Mouse (Mus musculus) kidney, postnatal 10 days (tissue): ENCODE results near the gene Cpd.
A peak's percentile ranks its signal among the peaks of the same experiment; 100 is the strongest.

Experiments used
- DNase-seq: peaks from one replicate; pipeline ENCODE4 v3.0.0; 2021; ENCODE audit warnings: mixed read lengths

Gene Cpd

DNA sequence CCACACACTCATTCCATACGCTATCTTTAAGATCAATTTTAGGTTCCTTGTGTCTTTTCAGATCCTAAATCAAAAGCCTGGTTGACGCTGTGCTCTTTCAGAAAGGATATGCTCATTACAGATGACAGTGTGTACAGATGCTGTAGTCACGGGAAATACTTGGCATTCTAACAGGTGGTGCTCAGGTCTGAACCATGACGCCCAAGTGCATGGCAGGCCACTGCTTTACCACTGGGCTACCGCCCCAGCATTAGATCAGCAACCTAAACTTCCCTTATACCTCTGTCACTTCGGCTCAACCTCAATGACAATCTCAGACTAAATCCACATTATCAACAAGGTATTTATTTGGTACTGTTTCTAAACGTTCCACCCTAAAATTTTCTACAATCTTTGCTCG, 71.3 kb downstream of the Cpd start:
- no peak for DNase-seq

DNA sequence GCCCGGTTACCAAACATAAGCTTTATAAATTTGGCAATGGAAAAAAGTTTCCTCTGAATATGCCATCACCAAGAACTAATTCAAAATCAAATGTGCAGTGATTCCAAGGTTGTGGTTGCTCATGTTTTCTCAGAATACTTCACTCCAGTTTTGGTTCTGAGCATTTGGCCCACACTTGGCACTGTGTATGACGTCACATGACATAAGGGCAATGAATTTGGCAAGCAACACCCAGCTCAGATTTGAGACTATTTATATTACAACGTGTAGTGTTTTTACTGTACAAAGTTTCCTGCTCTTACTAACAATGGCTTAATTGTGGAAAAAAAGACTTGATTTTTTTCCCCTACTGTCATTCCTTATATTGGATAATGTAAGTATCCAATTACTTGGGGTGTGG, 73.0 kb downstream of the Cpd start:
- DNase-seq = no peak

GRCm38 (mm10) chr11:76770566-76770965, 76.3 kb downstream of the Cpd start:
- DNase-seq = no peak

DNA sequence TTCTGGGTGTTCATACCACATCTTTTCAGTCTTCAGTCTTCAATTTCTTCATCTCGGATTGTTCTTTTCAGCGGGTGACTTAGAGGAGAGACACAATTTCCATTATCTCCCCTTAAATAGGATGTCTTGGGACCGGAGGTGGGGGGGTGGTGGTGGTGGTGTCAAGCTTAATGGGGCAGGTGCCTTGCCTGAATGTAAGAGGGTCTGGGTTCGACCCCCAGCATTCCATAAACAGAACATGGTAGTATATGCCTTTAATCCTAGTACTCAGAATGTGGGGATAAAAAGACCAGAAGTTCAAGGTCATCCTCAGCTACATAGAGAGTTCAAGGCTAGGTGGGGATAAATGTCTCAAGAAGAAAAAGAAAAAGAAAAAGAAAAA, 83.1 kb downstream of the Cpd start:
- no peak for DNase-seq

DNA sequence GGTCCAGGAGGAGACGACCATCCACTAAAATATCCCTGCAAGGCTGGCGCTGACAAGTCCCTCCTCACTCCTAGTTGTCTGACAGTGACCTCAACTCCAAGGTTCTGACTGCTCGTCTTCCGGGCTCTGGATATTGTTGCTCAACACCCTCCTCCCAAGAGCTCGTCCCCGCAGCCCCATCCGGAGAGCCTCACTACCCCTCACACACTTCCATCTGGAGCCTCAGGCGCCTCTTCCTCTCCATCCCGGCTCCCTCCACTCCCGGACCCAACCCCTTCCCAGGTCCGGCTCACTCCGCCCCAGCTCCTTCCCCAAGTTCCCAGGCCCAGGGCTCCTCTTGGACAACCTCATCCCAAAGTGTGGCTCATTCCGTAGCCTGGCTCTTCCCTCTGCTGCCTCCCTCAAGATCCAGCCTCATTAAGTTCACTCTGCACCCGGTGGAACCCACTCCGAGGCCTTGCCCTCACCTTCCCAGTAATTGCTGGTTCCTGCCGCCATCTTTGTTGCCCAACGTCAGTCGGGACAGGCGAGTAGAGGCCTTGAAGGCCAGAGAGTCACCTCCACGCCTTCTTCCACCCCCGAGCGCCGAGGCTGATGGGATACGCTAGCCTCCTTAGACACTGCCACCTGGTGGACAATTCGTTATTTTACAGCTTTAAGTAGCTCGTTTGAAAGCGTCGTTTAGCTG, 83.6 kb downstream of the Cpd start, which contains the start of gene Gosr1:
Gosr1 (minus strand) TSS at position 527 of the 688 bp plus-strand sequence.
- peak; percentile 94 for DNase-seq

GRCm38 (mm10) chr11:76752276-76752675, 94.5 kb downstream of the Cpd start:
- no peak for DNase-seq

DNA sequence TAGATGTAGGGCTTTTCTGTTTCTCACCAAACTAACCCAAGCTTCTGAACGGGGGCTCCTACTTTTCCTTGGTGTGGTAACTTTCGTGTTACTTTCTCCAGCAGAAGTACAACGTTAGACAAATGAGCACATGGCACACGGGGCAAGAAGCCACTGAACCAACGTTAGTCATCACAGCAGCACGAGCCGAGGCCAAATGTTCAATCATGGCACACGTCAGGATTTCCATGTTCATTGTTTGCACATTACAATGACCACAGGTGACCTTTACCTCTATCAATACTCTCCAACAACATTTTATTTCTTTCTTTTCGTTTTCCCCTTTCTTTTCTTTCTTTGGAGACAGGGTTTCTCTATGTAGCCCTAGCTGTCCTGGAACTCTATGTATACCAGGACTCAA, 98.0 kb downstream of the Cpd start:
- no peak for DNase-seq

- no peak for DNase-seq
These were observed 100.9 kb downstream of the Cpd start for GRCm38 (mm10) chr11:76745921-76746320.

- DNase-seq = peak; percentile 56
These were observed 102.3 kb downstream of the Cpd start for GRCm38 (mm10) chr11:76744550-76744949.

DNA sequence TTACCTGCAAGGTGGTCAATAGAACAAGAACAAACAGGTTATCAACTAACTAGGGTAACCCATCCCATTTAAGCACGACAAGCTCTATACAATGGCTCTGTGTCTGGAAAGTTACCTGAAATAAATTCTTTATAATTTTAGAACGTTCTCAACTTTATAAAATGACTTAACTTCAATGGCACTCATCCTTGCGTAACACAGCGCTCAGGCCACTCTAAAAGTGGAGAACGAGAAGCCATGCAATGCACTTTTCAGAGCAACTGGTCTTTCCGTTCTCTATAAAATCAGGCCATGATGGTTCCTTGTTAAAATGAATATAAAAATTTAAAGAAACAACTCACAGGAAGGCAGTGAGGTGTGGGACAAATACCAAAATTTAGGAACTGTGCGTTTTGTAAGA, 104.3 kb downstream of the Cpd start:
- no peak for DNase-seq

DNA sequence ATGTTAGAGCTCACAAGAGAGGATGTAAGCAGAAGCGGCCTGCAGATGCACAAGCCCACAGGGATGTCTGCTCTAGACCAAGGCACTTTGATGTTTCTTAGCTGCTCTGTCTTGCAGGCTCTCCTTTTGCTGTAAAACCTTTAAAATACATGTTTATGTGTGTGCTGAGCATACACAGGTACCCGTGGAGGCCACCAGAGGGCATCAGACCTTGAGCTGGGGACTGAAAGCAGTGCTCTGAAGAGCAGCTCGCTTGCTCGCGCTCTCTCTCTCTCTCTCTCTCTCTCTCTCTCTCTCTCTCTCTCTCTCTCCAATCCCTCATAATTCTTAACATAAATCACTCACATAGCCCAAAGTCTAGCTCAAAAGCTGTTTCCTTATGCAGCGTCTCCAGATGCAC, 107.7 kb downstream of the Cpd start:
- peak; percentile 51 for DNase-seq

DNA sequence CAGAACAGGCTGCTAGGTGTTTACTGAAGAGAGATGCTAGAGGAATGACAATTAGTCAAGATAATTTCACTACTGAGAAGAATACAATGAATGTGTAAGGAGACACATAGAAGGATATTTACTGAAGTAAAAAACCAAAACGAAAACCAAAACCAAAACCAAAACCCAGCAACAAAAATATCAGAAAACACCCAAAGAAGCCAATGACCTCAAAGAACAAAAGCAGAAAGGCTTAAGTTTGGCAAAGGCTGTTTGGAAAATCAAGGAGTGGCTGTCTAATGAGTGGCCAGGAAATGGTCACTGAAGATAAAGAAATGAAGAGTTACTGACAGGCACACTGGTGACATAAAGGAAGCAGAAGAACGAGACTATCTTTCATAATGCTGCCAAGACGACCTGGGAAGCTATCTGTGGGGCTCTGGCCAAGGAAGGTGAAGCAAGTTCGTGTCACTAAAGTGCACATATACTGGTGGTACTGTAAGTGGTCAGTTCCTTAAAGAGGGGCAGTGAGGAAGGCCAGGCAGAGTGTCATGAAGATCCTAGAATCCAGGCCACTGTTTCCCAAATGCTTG, 111.0 kb downstream of the Cpd start:
- DNase-seq = no peak

- DNase-seq = no peak
These were observed 112.3 kb downstream of the Cpd start for GRCm38 (mm10) chr11:76734560-76734959.

DNA sequence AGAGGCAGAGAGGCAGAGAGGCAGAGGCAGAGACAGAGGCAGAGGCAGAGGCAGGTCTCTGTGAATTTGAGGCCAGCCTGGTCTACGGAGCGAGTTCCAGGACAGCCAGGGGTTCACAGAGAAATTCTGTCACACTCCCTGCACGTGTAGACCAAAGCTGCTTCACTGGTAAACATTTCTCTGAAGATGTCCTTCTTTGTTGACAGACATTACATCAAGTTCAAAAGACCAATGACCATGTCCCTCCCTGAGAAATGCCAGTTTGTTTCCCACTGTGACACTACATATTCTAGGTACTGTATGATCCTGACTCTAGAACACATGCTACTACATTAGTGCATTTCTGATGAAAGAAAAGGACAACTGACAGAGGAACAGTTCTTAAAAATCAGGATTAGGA, 116.2 kb downstream of the Cpd start:
- no peak for DNase-seq
